Mouse (Mus musculus) CH12.LX (cell line): ENCODE results near the gene Mapk6. TPM values are rescaled to one million over a fixed set of nuclear protein-coding genes. Genes with fewer than 3 reads are reported as not detected.

Experiments
- DNase-seq: peaks from one replicate; pipeline ENCODE4 v3.0.0-alpha.2; 2013; ENCODE audit errors: extremely low read depth
- H3K27ac ChIP-seq: 2 replicates; pipeline ENCODE4 v1.5.1; 2012; ENCODE audit warnings: low read depth, mild to moderate bottlenecking, control low read depth, moderate library complexity; ENCODE audit not compliant: insufficient read depth
- H3K27me3 ChIP-seq: replicated peaks from 2 replicates; pipeline ENCODE3; 2012; ENCODE audit warnings: inconsistent platforms
- H3K36me3 ChIP-seq, 2 experiments: replicated peaks in 1 of 2; 2 replicates each; pipeline versions ENCODE3 to v1.6.1; 2012; ENCODE audit warnings: inconsistent platforms in 1 of 2, low read length in 1 of 2, mild to moderate bottlenecking in 1 of 2, mixed read lengths in 1 of 2, moderate library complexity in 1 of 2; ENCODE audit not compliant: control insufficient read depth in 1 of 2, insufficient read depth in 1 of 2
- H3K4me1 ChIP-seq, 2 experiments: 2 replicates each; pipeline ENCODE4 v1.6.1; 2012; ENCODE audit warnings: inconsistent platforms in 1 of 2, moderate library complexity in 1 of 2; ENCODE audit not compliant: insufficient read depth in 2 of 2, control insufficient read depth in 1 of 2
- H3K4me2 ChIP-seq: 2 replicates; pipeline ENCODE4 v1.6.1; 2012; ENCODE audit warnings: low read depth, mild to moderate bottlenecking, control low read depth; ENCODE audit not compliant: poor library complexity, insufficient read depth, severe bottlenecking
- H3K4me3 ChIP-seq, 3 experiments: fragments of 150-350 bp in 1 of 3; sonication (generic) in 1 of 3; replicated peaks in 1 of 3; 2 replicates each; pipeline versions ENCODE3 to v1.5.1; 2011 to 2012; ENCODE audit warnings: low read depth in 2 of 3, low read length in 2 of 3, mild to moderate bottlenecking in 2 of 3, moderate library complexity in 2 of 3, control low read depth in 1 of 3, improper control_type of control experiment in 1 of 3, inconsistent platforms in 1 of 3, mixed read lengths in 1 of 3; ENCODE audit not compliant: poor library complexity in 1 of 3
- H3K79me2 ChIP-seq: replicated peaks from 2 replicates; pipeline ENCODE4 v1.6.1; 2012; ENCODE audit warnings: mild to moderate bottlenecking, moderate library complexity; ENCODE audit not compliant: control insufficient read depth, poor library complexity, insufficient read depth, severe bottlenecking; ENCODE audit errors: extremely low read depth
- H3K9ac ChIP-seq: 2 replicates; pipeline ENCODE4 v1.6.1; 2012; ENCODE audit warnings: low read depth, mild to moderate bottlenecking, control low read depth, moderate library complexity; ENCODE audit not compliant: insufficient read depth
- H3K9me3 ChIP-seq: replicated peaks from 2 replicates; pipeline ENCODE3; 2012; ENCODE audit warnings: low read length, inconsistent platforms, mixed read lengths
- BHLHE40 ChIP-seq: IDR thresholded peaks from 2 replicates; pipeline ENCODE4 v1.6.1; 2011; ENCODE audit warnings: mild to moderate bottlenecking, low read depth, low read length, improper control_type of control experiment
- CHD1 ChIP-seq: IDR thresholded peaks from 2 replicates; pipeline ENCODE4 v1.6.1; 2012; ENCODE audit warnings: low read depth, low read length, improper control_type of control experiment, inconsistent platforms
- CHD2 ChIP-seq: IDR thresholded peaks from 2 replicates; pipeline ENCODE4 v1.6.1; 2011; ENCODE audit warnings: low read length, improper control_type of control experiment
- CTCF ChIP-seq, 2 experiments: IDR thresholded peaks in 1 of 2; conservative IDR thresholded peaks in 1 of 2; 2 replicates each; pipeline ENCODE4 v1.5.1; 2011 to 2012; ENCODE audit warnings: low read depth in 2 of 2, low read length in 2 of 2, improper control_type of control experiment in 1 of 2, inconsistent platforms in 1 of 2, mild to moderate bottlenecking in 1 of 2, moderate library complexity in 1 of 2
- E2F4 ChIP-seq: IDR thresholded peaks from 2 replicates; pipeline ENCODE4 v1.6.1; 2011; ENCODE audit warnings: low read depth, low read length, improper control_type of control experiment; ENCODE audit not compliant: insufficient replicate concordance
- ELF1 ChIP-seq: IDR thresholded peaks from 2 replicates; pipeline ENCODE4 v1.6.1; 2014; ENCODE audit warnings: low read depth, mild to moderate bottlenecking, inconsistent platforms, low read length, improper control_type of control experiment
- EP300 ChIP-seq: IDR thresholded peaks from 2 replicates; pipeline ENCODE4 v1.6.1; 2011; ENCODE audit warnings: low read length, improper control_type of control experiment
- ETS1 ChIP-seq: conservative IDR thresholded peaks from 2 replicates; pipeline ENCODE4 v1.6.1; 2012; ENCODE audit warnings: low read depth, mild to moderate bottlenecking, inconsistent platforms, low read length, improper control_type of control experiment, moderate library complexity
- HCFC1 ChIP-seq: IDR thresholded peaks from 2 replicates; pipeline ENCODE4 v1.6.1; 2012; ENCODE audit warnings: low read depth, mild to moderate bottlenecking, inconsistent platforms, low read length, improper control_type of control experiment
- IRF4 ChIP-seq: IDR thresholded peaks from 2 replicates; pipeline ENCODE4 v1.6.1; 2014; ENCODE audit warnings: low read depth, mild to moderate bottlenecking, inconsistent platforms, low read length, improper control_type of control experiment
- JUN ChIP-seq: IDR thresholded peaks from 2 replicates; pipeline ENCODE4 v1.6.1; 2011; ENCODE audit warnings: low read depth, mild to moderate bottlenecking, low read length, improper control_type of control experiment, moderate library complexity; ENCODE audit not compliant: insufficient read depth
- KAT2A ChIP-seq: IDR thresholded peaks from 2 replicates; pipeline ENCODE4 v1.6.1; 2012; ENCODE audit warnings: low read length, improper control_type of control experiment, inconsistent platforms; ENCODE audit not compliant: insufficient replicate concordance
- MAFK ChIP-seq: IDR thresholded peaks from 2 replicates; pipeline ENCODE4 v1.6.1; 2011; ENCODE audit warnings: low read length, improper control_type of control experiment; ENCODE audit not compliant: insufficient replicate concordance
- MAX ChIP-seq: IDR thresholded peaks from 2 replicates; pipeline ENCODE4 v1.6.1; 2011; ENCODE audit warnings: low read length, improper control_type of control experiment
- MEF2A ChIP-seq: IDR thresholded peaks from 2 replicates; pipeline ENCODE4 v1.6.1; 2014; ENCODE audit warnings: low read depth, mild to moderate bottlenecking, inconsistent platforms, low read length, improper control_type of control experiment, borderline replicate concordance
- MYC ChIP-seq: IDR thresholded peaks from 2 replicates; pipeline ENCODE4 v1.6.1; 2011; ENCODE audit warnings: low read depth, mild to moderate bottlenecking, improper control_type of control experiment, low read length
- NELFE ChIP-seq: IDR thresholded peaks from 2 replicates; pipeline ENCODE4 v1.6.1; 2011; ENCODE audit warnings: low read depth, low read length, improper control_type of control experiment
- NRF1 ChIP-seq: IDR thresholded peaks from 2 replicates; pipeline ENCODE4 v1.6.1; 2014; ENCODE audit warnings: low read depth, mild to moderate bottlenecking, inconsistent platforms, low read length, improper control_type of control experiment, moderate library complexity
- PAX5 ChIP-seq: IDR thresholded peaks from 2 replicates; pipeline ENCODE4 v1.6.1; 2012; ENCODE audit warnings: low read length, inconsistent platforms, mixed read lengths
- POLR2A ChIP-seq: IDR thresholded peaks from 2 replicates; pipeline ENCODE4 v1.6.1; 2011; ENCODE audit warnings: low read depth, mild to moderate bottlenecking, improper control_type of control experiment, low read length
- POLR2AphosphoS2 ChIP-seq: IDR thresholded peaks from 2 replicates; pipeline ENCODE4 v1.6.1; 2011; ENCODE audit warnings: low read depth, low read length, improper control_type of control experiment
- RAD21 ChIP-seq: IDR thresholded peaks from 2 replicates; pipeline ENCODE4 v1.6.1; 2011; ENCODE audit warnings: low read depth, mild to moderate bottlenecking, low read length, improper control_type of control experiment, moderate library complexity
- SIN3A ChIP-seq: IDR thresholded peaks from 2 replicates; pipeline ENCODE4 v1.6.1; 2012; ENCODE audit warnings: low read length, improper control_type of control experiment, inconsistent platforms
- SMC3 ChIP-seq: IDR thresholded peaks from 2 replicates; pipeline ENCODE4 v1.6.1; 2011; ENCODE audit warnings: low read depth, low read length, improper control_type of control experiment
- TBP ChIP-seq: conservative IDR thresholded peaks from 2 replicates; pipeline ENCODE4 v1.6.1; 2011; ENCODE audit warnings: low read depth, low read length, improper control_type of control experiment
- TCF12 ChIP-seq: IDR thresholded peaks from 2 replicates; pipeline ENCODE4 v1.6.1; 2014; ENCODE audit warnings: low read depth, mild to moderate bottlenecking, inconsistent platforms, low read length, improper control_type of control experiment
- USF1 ChIP-seq: IDR thresholded peaks from 2 replicates; pipeline ENCODE4 v1.6.1; 2014; ENCODE audit warnings: low read depth, mild to moderate bottlenecking, inconsistent platforms, low read length, improper control_type of control experiment
- USF2 ChIP-seq: conservative IDR thresholded peaks from 2 replicates; pipeline ENCODE4 v1.6.1; 2011; ENCODE audit warnings: low read depth, low read length, improper control_type of control experiment
- ZC3H11A ChIP-seq: IDR thresholded peaks from 2 replicates; pipeline ENCODE4 v1.6.1; 2012; ENCODE audit warnings: low read depth, mild to moderate bottlenecking, inconsistent platforms, low read length, improper control_type of control experiment
- ZKSCAN1 ChIP-seq: IDR thresholded peaks from 2 replicates; pipeline ENCODE4 v1.6.1; 2012; ENCODE audit warnings: low read depth, inconsistent platforms, low read length, improper control_type of control experiment, borderline replicate concordance
- ZNF384 ChIP-seq: IDR thresholded peaks from 2 replicates; pipeline ENCODE4 v1.6.1; 2012; ENCODE audit warnings: low read depth, low read length, improper control_type of control experiment, inconsistent platforms
- dilution Hi-C: fragments of 300-500 bp; cut with MboI; formaldehyde crosslinking; loops from 2 replicates; pipeline ENCODE4 v1.14.3; 2020; ENCODE audit warnings: low sequenced_read_pairs; ENCODE audit not compliant: extremely low pct_unique_long_range_greater_than_20kb, extremely low pct_ligation_motif_present
- in situ Hi-C: fragments of 300-500 bp; cut with MboI; formaldehyde crosslinking; loops from 3 replicates; pipeline ENCODE4 v1.14.3; 2019; ENCODE audit warnings: low sequenced_read_pairs, low pct_ligation_motif_present, low pct_unique_long_range_greater_than_20kb, mixed read lengths
- polyA plus RNA-seq: library from polyadenylated mRNA; unstranded; fragments of >175 nt; gene quantifications from 2 replicates; pipeline ENCODE4 v1.2.1, GENCODE M21; 2012; ENCODE audit warnings: low read depth; ENCODE audit not compliant: insufficient read length
- total RNA-seq, 2 experiments: library from RNA; depleted of rRNA; stranded (reverse); fragments of 300-350 nt in 1 of 2; fragments of >200 nt in 1 of 2; gene quantifications; 2 replicates each; pipeline ENCODE4 v1.2.3; 2012 to 2014

The Mapk6 gene
- total and polyA plus RNA-seq, 3 experiments, result 23.3 to 62.2 (median 34.2) TPM

GRCm38 (mm10) chr9:75413206-75413605 is 3.4 kb upstream of the Mapk6 start:
- no peak overlapping the region; the same call in 1 of the 2 replicates for H3K9ac ChIP-seq
- peaks cover 12 to 47% of the 10 kb centered on the region in 2 experiments for H3K4me1 ChIP-seq
- H3K79me2 ChIP-seq, result peaks cover 11% of the 10 kb centered on the region
- no peak for DNase-seq
- H3K27ac ChIP-seq, result 0 out of 2 replicates have a peak overlapping the region, but pooled peaks have one; percentile 47
- H3K27me3 ChIP-seq, result no peaks in the 10 kb centered on the region
- H3K4me2 ChIP-seq, result no peak overlapping the region
- in situ Hi-C loops (no loop called here), dilution Hi-C loops (no loop called here)
- no peak overlapping the region for H3K4me3 ChIP-seq
- TF ChIP-seq CHD2, result 0 out of 2 replicates have a peak, but pooled peaks have one; percentile 26
- no peak for TF ChIP-seq RAD21
- H3K36me3 ChIP-seq, result peaks cover 0 to 31% of the 10 kb centered on the region in 2 experiments
- H3K9me3 ChIP-seq, result no peaks in the 10 kb centered on the region

GRCm38 (mm10) chr9:75411584-75411983 is 1.8 kb upstream of the Mapk6 start:
- H3K27ac ChIP-seq, result no peak overlapping the region
- H3K36me3 ChIP-seq, result peaks cover 0 to 20% of the 10 kb centered on the region in 2 experiments
- no peaks in the 10 kb centered on the region for H3K9me3 ChIP-seq
- H3K4me2 ChIP-seq, result peak overlapping the region; percentile 94; the same call in 1 of the 2 replicates
- H3K4me1 ChIP-seq, result peaks cover 12 to 56% of the 10 kb centered on the region in 2 experiments
- in situ Hi-C loops, result no loop called here
- H3K4me3 ChIP-seq, result no peak overlapping the region
- H3K79me2 ChIP-seq, result peaks cover 22% of the 10 kb centered on the region
- H3K9ac ChIP-seq, result no peak overlapping the region
- dilution Hi-C loops, result no loop called here
- DNase-seq, result peak; percentile 84
- TF ChIP-seq NRF1, result no peak
- TF ChIP-seq MAFK, result 0 out of 2 replicates have a peak, but pooled peaks have one; percentile 65
- TF ChIP-seq E2F4, result 0 out of 2 replicates have a peak, but pooled peaks have one; percentile 25
- TF ChIP-seq NELFE, result no peak
- TF ChIP-seq SMC3, result no peak
- TF ChIP-seq HCFC1, result no peak
- TF ChIP-seq POLR2A, result no peak
- peak; percentile 71 for TF ChIP-seq IRF4
- no peak for TF ChIP-seq POLR2AphosphoS2
- peak; percentile 77 for TF ChIP-seq EP300
- TF ChIP-seq BHLHE40, result peak; percentile 98
- TF ChIP-seq CHD1, result no peak
- TF ChIP-seq TBP, result no peak
- no peak for TF ChIP-seq ZC3H11A
- peak; percentile 69 for TF ChIP-seq ELF1
- TF ChIP-seq MYC, result 0 out of 2 replicates have a peak, but pooled peaks have one; percentile 28
- peak; percentile 98 for TF ChIP-seq MEF2A
- no peak for TF ChIP-seq MAX
- TF ChIP-seq JUN, result peak; percentile 66
- TF ChIP-seq ETS1, result peak; percentile 96
- TF ChIP-seq KAT2A, result no peak
- TF ChIP-seq CHD2, result peak; percentile 51; the same call in 1 of the 2 replicates
- no peak for TF ChIP-seq CTCF (conservative IDR thresholded peaks at IDR 0.05 in 1 of 2, IDR thresholded peaks at IDR 0.05 in 1 of 2; ENCODE audit: low read depth in 2 of 2, low read length in 2 of 2)
- no peak for TF ChIP-seq USF1
- no peak for TF ChIP-seq ZNF384
- TF ChIP-seq USF2, result no peak
- no peak for TF ChIP-seq PAX5
- no peak for TF ChIP-seq ZKSCAN1
- peak; percentile 20; the same call in 1 of the 2 replicates for TF ChIP-seq SIN3A
- TF ChIP-seq TCF12, result peak; percentile 47; the same call in 1 of the 2 replicates
- no peaks in the 10 kb centered on the region for H3K27me3 ChIP-seq
